Mouse (Mus musculus) layer of hippocampus, postnatal 25 days (tissue): Measurements from ENCODE around the gene Lmbr1l. TPM values are rescaled to one million over a fixed set of nuclear protein-coding genes. Genes with fewer than 3 reads are reported as not detected.
A peak's percentile ranks its signal among the peaks of the same experiment; 100 is the strongest.

ENCODE experiments used
- DNase-seq, 2 experiments: peaks; one replicate each; pipeline ENCODE4 v3.0.0; 2022; ENCODE audit warnings: mixed read lengths in 2 of 2, low spot score in 1 of 2; ENCODE audit errors: extremely low spot score in 1 of 2
- total RNA-seq, 2 experiments: library from RNA; stranded (reverse); gene quantifications; 2 replicates each; pipeline ENCODE4 v1.2.3; 2021

Lmbr1l gene
- total RNA-seq, 2 experiments from 2014 or later = 11.5 to 17.9 TPM

DNA sequence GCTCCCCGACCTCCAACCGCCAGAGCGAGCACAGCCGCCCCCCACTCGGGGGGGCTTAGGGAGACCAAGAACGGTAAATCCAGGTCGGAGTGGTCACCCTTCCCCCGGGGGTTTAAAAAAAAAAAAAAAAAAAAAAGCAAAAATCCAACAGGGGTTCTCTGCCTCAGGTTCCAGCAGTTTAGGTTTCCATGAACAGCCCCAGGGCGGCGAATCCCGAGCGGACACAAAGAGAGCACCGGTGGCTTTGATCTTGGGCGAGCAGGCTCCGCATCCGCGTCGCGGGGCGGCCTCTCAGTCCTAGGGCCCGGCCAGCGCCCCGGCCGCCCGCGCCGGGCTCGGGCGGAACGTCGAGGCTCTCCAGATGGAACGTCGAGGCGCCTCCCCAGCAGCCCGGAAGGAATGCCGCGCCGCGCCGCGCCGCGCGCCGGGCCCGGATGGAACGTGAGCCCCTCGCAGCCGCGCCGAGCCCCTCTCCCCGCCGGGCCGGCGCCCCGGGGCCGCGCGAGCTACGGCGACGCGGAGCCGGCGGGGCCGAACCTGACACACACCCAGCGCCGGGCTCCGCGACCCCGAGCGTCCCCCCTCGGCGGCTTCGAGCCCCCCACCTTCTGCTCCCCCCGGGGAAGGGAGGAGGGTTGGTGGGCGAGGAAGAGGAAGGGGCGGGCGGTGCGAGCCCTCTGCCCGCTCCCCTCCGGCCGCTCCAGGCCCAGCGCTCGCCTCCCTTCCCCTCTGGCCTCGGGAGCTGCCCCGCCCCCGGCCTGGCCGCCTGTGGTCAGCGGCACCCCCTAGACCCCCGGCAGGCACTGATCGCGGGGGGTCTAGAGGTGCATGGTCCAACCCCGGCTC is 46.7 kb downstream of the Lmbr1l start, which contains the start of gene Kmt2d:
Gene Kmt2d (minus strand): TSS at position 135 of the 846 bp plus-strand sequence.
- DNase-seq = no peak

GRCm38 (mm10) chr15:98870179-98871069 is 47.6 kb downstream of the Lmbr1l start:
- peak in 1 of 2 experiments; percentile 35 for DNase-seq

DNA sequence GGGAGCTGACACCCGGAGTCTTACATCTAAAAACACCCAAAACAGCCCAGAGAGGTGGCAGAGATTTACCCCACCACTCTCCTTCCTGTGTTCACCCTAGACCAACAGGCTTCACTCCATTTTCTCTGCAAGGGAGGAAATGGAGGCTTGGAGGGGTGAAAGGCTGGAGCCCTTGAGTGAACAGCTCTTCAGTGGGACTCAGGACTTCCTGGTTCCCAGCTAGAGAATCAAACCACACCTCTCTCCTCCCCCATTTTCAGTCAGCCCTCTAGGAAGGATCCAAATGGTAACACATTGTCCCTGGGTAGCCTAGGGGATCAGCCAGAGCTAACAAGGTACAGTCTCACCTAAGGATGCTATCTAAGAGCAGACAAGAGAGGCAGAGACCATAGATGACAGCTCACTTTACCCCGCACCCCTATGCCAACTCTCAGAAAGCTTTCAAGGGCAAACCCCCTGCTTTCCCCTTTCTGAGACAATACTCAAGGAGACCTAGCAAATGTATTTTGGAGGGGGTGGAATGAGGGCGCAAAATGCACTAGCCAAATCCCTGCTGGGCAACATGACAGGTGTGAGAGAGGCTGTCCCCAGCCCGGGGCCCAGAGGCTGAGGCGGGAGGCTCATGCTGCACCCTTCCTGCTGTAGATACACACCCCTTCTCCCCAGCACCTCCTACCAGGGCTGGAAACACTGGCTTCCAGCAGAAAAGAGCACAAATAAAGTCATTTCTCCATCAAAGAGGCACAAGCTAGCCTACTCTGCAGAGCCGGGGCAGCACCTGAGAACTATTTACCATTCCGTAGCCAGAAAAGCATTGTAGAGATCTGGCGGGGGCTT is 48.5 kb downstream of the Lmbr1l start:
- DNase-seq = no peak

DNA sequence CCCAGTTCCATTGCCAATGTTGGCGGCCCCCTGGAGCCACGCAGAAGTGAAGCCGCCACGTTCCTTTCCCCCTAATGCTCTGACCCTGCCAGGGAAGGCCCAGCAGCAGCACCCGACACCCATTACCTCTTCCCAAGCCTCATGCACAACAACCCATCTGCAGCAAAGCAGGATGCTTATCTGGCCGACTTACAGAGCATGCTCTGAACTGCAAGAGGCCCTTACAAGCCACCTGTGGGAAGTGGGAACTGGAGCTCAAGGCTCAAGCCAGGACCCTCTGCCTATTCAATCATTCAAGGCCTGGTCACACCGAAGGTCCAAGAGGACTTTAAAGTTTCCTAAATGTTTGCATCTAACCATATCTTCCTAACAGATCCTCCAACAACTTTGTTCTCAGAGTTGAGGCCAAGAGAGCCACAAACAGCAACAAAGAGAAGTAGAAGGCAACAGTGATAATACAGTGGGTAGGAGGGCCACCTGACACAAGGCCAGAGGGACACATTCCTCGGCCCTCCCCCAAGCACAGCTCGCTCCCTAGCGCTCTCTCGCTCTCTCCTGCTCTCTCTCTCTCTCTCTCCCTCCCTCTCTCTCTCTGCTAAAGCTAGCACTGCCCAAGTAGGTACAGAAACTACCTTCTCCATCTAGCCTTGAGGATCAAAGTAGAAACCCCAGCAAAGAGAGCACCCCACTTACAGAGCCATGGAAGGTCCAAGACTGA is 49.5 kb downstream of the Lmbr1l start:
- peak in 1 of 2 experiments; percentile 6 for DNase-seq

- peak in 1 of 2 experiments; percentile 21 for DNase-seq
These were observed 50.7 kb downstream of the Lmbr1l start for GRCm38 (mm10) chr15:98867321-98867720.

GRCm38 (mm10) chr15:98866501-98866900 is 51.5 kb downstream of the Lmbr1l start:
- DNase-seq = no peak

GRCm38 (mm10) chr15:98865771-98866170 is 52.3 kb downstream of the Lmbr1l start:
- DNase-seq = peak in 1 of 2 experiments; percentile 6

GRCm38 (mm10) chr15:98864951-98865350 is 53.1 kb downstream of the Lmbr1l start:
- no peak for DNase-seq

DNA sequence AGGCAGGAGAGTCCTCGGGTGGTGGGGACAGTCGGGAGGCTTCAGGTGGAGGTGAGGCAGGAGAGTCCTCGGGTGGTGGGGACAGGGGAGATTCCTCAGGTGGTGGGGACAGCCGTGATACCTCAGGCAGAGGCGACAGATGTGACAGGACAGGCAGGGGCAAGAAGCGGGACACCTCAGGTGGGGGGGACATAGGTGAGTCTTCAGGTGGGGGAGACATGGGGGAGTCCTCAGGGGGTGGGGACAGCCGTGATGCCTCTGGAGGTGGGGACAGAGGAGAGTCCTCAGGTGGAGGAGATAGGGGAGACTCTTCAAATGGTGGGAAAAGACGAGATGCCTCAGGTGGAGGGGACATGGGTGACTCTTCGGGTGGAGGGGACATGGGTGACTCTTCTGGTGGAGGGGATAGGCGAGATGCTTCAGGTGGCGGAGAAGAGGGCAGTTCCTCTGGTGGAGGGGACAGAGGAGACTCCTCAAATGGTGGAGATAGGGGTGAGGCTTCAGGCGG is 54.5 kb downstream of the Lmbr1l start:
- no peak for DNase-seq

- DNase-seq = no peak
These were observed 56.2 kb downstream of the Lmbr1l start for GRCm38 (mm10) chr15:98861701-98862410.

- DNase-seq = no peak
These were observed 57.1 kb downstream of the Lmbr1l start for GRCm38 (mm10) chr15:98860921-98861320.

DNA sequence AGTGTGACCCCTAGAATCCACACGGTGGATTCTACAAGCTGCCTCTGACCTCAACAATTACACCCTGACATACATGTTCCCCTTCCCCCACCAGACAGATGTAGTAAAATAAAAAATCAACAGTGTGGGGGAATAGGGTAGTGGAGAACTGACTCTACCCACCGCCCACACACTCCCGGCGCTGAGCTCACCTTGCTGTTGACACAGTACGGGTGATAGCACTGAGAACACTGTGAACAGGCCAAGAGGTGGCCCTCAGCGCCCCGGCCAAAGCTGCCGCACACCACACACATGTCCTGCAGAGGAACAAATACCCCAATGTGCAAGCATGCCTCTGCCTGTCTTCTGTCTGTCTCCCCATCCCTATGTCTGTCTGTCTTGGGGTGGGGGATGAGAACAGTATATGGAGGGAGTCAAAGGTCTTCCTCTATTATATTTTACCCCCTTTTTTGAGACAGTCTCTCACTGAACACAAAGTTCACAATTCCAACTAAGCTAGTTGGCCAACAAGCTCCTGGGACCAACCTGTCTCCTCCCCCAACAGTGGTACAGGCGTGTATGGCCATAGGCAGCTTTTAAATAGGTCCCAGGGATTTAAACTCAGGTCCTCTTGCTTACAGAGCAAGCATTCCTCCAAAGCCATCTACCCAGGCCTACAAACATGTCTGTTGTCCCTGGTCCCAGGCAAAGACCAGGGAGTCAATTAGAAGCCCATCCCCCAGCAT is 58.5 kb downstream of the Lmbr1l start:
- no peak for DNase-seq

- DNase-seq = no peak
These were observed 63.8 kb downstream of the Lmbr1l start for GRCm38 (mm10) chr15:98854214-98854613.

Other genes with a start within 250 kb of the Lmbr1l start
- gene Rnd1, start 240.8 kb downstream of the Lmbr1l start, total RNA-seq = 1 to 10 TPM; 8.3 to 9.4 TPM
- gene Ccdc65, start 210.0 kb downstream of the Lmbr1l start, total RNA-seq = 10 to 100 TPM in 1 of 2 experiments, 1 to 10 TPM in 1; 9.0 to 11.1 TPM
- 1 to 10 TPM; 1.0 to 1.5 TPM for gene Fkbp11, start 190.0 kb downstream of the Lmbr1l start, total RNA-seq
- 100 to 1,000 TPM; 759 to 832 TPM for gene Arf3, start 155.0 kb downstream of the Lmbr1l start, total RNA-seq
- gene Wnt10b, start 140.1 kb downstream of the Lmbr1l start, total RNA-seq = under 1 TPM; 0.31 to 0.37 TPM
- gene Wnt1, start 128.4 kb downstream of the Lmbr1l start, total RNA-seq = not detected
- gene Ddn, start 108.7 kb downstream of the Lmbr1l start, total RNA-seq = 1,000 to 10,000 TPM; 1,586 to 1,599 TPM
- gene Prkag1, start 86.7 kb downstream of the Lmbr1l start, total RNA-seq = 10 to 100 TPM; 51.2 to 51.3 TPM
- gene Kmt2d, start 47.0 kb downstream of the Lmbr1l start, total RNA-seq = 100 to 1,000 TPM in 1 of 2 experiments, 10 to 100 TPM in 1; 65.4 to 102 TPM
- gene Rhebl1, start 23.7 kb downstream of the Lmbr1l start, total RNA-seq = 1 to 10 TPM; 4.7 to 7.7 TPM
- gene Dhh, start 19.7 kb downstream of the Lmbr1l start, total RNA-seq = under 1 TPM; 0.17 to 0.19 TPM
- 100 to 1,000 TPM; 478 to 525 TPM for gene Tuba1b, start 16.3 kb upstream of the Lmbr1l start, total RNA-seq
- gene Gm49450, start 35.3 kb upstream of the Lmbr1l start, total RNA-seq = not detected
- gene Tuba1a, start 35.5 kb upstream of the Lmbr1l start, total RNA-seq = 1,000 to 10,000 TPM; 1,021 to 1,172 TPM
- 10 to 100 TPM; 62.5 to 77.9 TPM for gene Tuba1c, start 111.7 kb upstream of the Lmbr1l start, total RNA-seq
- gene Prph, start 136.9 kb upstream of the Lmbr1l start, total RNA-seq = 1 to 10 TPM; 1.2 to 1.4 TPM
- under 1 TPM; 0.63 to 0.69 TPM for gene Troap, start 156.3 kb upstream of the Lmbr1l start, total RNA-seq
- not detected for gene C1ql4, start 169.6 kb upstream of the Lmbr1l start, total RNA-seq
- under 1 TPM; 0.17 to 0.47 TPM for gene Dnajc22, start 174.9 kb upstream of the Lmbr1l start, total RNA-seq
- 10 to 100 TPM; 30.9 to 35.3 TPM for gene Spats2, start 207.7 kb upstream of the Lmbr1l start, total RNA-seq